Mouse (Mus musculus): ENCODE results near the gene Gm19684.
"Not testable (repeated sequence)": the region's sequence is repeated elsewhere in the genome, so short reads cannot be mapped to it uniquely, and the experiment has no call there.

GRCm38 (mm10) chr17:36099603-36100002, 21.9 kb upstream of the Gm19684 start:
- TF ChIP-seq GATA1 (IDR thresholded peaks at IDR 0.05; ENCODE audit: borderline replicate concordance, low read length); FLI1 (IDR thresholded peaks at IDR 0.05; ENCODE audit: low read length): not testable (repeated sequence)

All from megakaryocyte, embryonic 14.5 days (primary cell).